Mouse (Mus musculus) CH12.LX (cell line): ENCODE measurements around the gene Mettl13.

Source experiments
- CTCF ChIP-seq, 2 experiments: IDR thresholded peaks in 1 of 2; conservative IDR thresholded peaks in 1 of 2; 2 replicates each; pipeline ENCODE4 v1.5.1; 2011 to 2012; ENCODE audit warnings: low read depth in 2 of 2, low read length in 2 of 2, improper control_type of control experiment in 1 of 2, inconsistent platforms in 1 of 2, mild to moderate bottlenecking in 1 of 2, moderate library complexity in 1 of 2
- ELF1 ChIP-seq: IDR thresholded peaks from 2 replicates; pipeline ENCODE4 v1.6.1; 2014; ENCODE audit warnings: low read depth, mild to moderate bottlenecking, inconsistent platforms, low read length, improper control_type of control experiment
- EP300 ChIP-seq: IDR thresholded peaks from 2 replicates; pipeline ENCODE4 v1.6.1; 2011; ENCODE audit warnings: low read length, improper control_type of control experiment
- GABPA ChIP-seq: IDR thresholded peaks from 2 replicates; pipeline ENCODE4 v1.6.1; 2012; ENCODE audit warnings: low read depth, low read length, improper control_type of control experiment, inconsistent platforms; ENCODE audit not compliant: insufficient replicate concordance
- HCFC1 ChIP-seq: IDR thresholded peaks from 2 replicates; pipeline ENCODE4 v1.6.1; 2012; ENCODE audit warnings: low read depth, mild to moderate bottlenecking, inconsistent platforms, low read length, improper control_type of control experiment
- KAT2A ChIP-seq: IDR thresholded peaks from 2 replicates; pipeline ENCODE4 v1.6.1; 2012; ENCODE audit warnings: low read length, improper control_type of control experiment, inconsistent platforms; ENCODE audit not compliant: insufficient replicate concordance
- MAFK ChIP-seq: IDR thresholded peaks from 2 replicates; pipeline ENCODE4 v1.6.1; 2011; ENCODE audit warnings: low read length, improper control_type of control experiment; ENCODE audit not compliant: insufficient replicate concordance
- MAX ChIP-seq: IDR thresholded peaks from 2 replicates; pipeline ENCODE4 v1.6.1; 2011; ENCODE audit warnings: low read length, improper control_type of control experiment
- PAX5 ChIP-seq: IDR thresholded peaks from 2 replicates; pipeline ENCODE4 v1.6.1; 2012; ENCODE audit warnings: low read length, inconsistent platforms, mixed read lengths
- ZNF384 ChIP-seq: IDR thresholded peaks from 2 replicates; pipeline ENCODE4 v1.6.1; 2012; ENCODE audit warnings: low read depth, low read length, improper control_type of control experiment, inconsistent platforms

DNA sequence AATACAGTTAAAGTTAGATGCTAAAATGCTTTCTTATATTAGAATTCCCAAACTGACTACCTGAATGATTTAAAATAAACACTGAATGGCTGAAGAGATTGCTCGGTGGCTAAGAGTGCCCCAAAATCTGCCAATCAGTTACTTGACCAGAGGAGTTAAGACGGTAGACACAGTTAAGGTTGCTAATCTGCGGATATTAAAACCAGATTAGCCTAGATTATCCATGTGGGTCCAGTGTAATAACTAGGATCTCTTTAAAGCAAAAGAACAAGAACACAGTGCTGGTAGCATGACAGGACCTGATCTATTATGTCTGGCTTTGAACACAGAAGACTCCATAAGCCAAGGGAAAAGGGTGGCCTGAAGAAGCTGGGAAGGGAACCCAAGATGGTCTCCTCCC, 5.8 kb upstream of the Mettl13 start:
- TF ChIP-seq CTCF (conservative IDR thresholded peaks at IDR 0.05 in 1 of 2, IDR thresholded peaks at IDR 0.05 in 1 of 2; ENCODE audit: low read depth in 2 of 2, low read length in 2 of 2) (no peak), GABPA (no peak), PAX5 (no peak), HCFC1 (no peak), MAX (no peak), ZNF384 (no peak), ELF1 (no peak), MAFK (no peak), EP300 (no peak), KAT2A (no peak)
